Mouse (Mus musculus) liver, adult 2 months (tissue): ENCODE results near the gene Psme1. TPM values are rescaled to one million over a fixed set of nuclear protein-coding genes. Genes with fewer than 3 reads are reported as not detected.

Source experiments
- DNase-seq: peaks from one replicate; pipeline ENCODE4 v3.0.0-alpha.2; 2011; ENCODE audit warnings: low read depth, low spot score; ENCODE audit errors: extremely low read depth
- H3K27ac ChIP-seq: fragments of 200-500 bp; replicated peaks from 2 replicates; pipeline ENCODE4 v1.5.1; 2012; ENCODE audit warnings: low read depth, mild to moderate bottlenecking, control low read depth, inconsistent platforms, low read length; ENCODE audit not compliant: insufficient read depth
- H3K27me3 ChIP-seq: fragments of 200-500 bp; 2 replicates; pipeline ENCODE4 v1.6.1; 2012; ENCODE audit warnings: mild to moderate bottlenecking, moderate library complexity, low read length, inconsistent platforms; ENCODE audit not compliant: control insufficient read depth, insufficient read depth
- H3K36me3 ChIP-seq: fragments of 200-500 bp; 2 replicates; pipeline ENCODE4 v1.6.1; 2012; ENCODE audit warnings: low read length, inconsistent platforms; ENCODE audit not compliant: control insufficient read depth, insufficient read depth
- H3K4me1 ChIP-seq: fragments of 200-500 bp; 2 replicates; pipeline ENCODE4 v1.6.1; 2011; ENCODE audit warnings: low read length; ENCODE audit not compliant: control insufficient read depth, insufficient read depth
- H3K4me3 ChIP-seq: fragments of 200-500 bp; 2 replicates; pipeline ENCODE4 v1.5.1; 2011; ENCODE audit warnings: low read depth, mild to moderate bottlenecking, control low read depth, low read length, moderate library complexity; ENCODE audit not compliant: insufficient read depth
- H3K79me2 ChIP-seq: fragments of 200-500 bp; 2 replicates; pipeline ENCODE4 v1.6.1; 2012; ENCODE audit warnings: inconsistent platforms, mild to moderate bottlenecking, low read length, moderate library complexity; ENCODE audit not compliant: control insufficient read depth, insufficient read depth
- H3K9ac ChIP-seq: fragments of 200-500 bp; 2 replicates; pipeline ENCODE4 v1.6.1; 2012; ENCODE audit warnings: low read depth, mild to moderate bottlenecking, control low read depth, inconsistent platforms, low read length
- CTCF ChIP-seq: fragments of 200-500 bp; IDR thresholded peaks from 2 replicates; pipeline ENCODE4 v1.5.1; 2011; ENCODE audit warnings: low read depth, low read length, control low read depth
- POLR2A ChIP-seq: fragments of 200-500 bp; IDR thresholded peaks from 2 replicates; pipeline ENCODE4 v1.6.1; 2011; ENCODE audit warnings: low read length, control low read depth; ENCODE audit not compliant: insufficient read depth; ENCODE audit errors: extremely low read depth
- WGBS: fragments of 180-500 bp; shearing (Covaris S2); methylation state at CpG from one replicate; pipeline ENCODE4 v1.1.7; 2018; 5-methylcytosine and 5-hydroxymethylcytosine counted together
- polyA plus RNA-seq: library from polyadenylated mRNA; depleted of rRNA; stranded (reverse); fragments of >200 nt; gene quantifications from 2 replicates; pipeline ENCODE4 v1.2.3, GENCODE M21; 2012
- total RNA-seq: library from RNA; depleted of rRNA; stranded (reverse); fragments of >200 nt; gene quantifications from 2 replicates; pipeline ENCODE4 v1.2.3, GENCODE M21; 2014

Gene Psme1
- total and polyA plus RNA-seq, 2 experiments: 59.9 to 94.2 TPM

GRCm38 (mm10) chr14:55575302-55575701 lies 2.6 kb upstream of the Psme1 start, which contains the start of gene Fitm1:
Fitm1 (plus strand) TSS chr14:55575617.
- TF ChIP-seq CTCF (no peak), POLR2A (no peak)
- WGBS: 47% methylated on average over 8 of the region's 8 CpGs
- H3K4me3 ChIP-seq: peak within 1 kb of the TSS; percentile 45
- DNase-seq: peak; percentile 45
- H3K4me1 ChIP-seq: peaks cover 2% of the 10 kb centered on the region
- peaks cover under 1% of the 10 kb centered on the region; the same call in 1 of the 2 replicates for H3K36me3 ChIP-seq
- H3K79me2 ChIP-seq: 0 out of 2 replicates have a peak, but pooled peaks cover 8% of the 10 kb centered on the region
- H3K27me3 ChIP-seq: no peaks in the 10 kb centered on the region
- H3K27ac ChIP-seq: peak within 1 kb of the TSS; percentile 85
- peak within 1 kb of the TSS; percentile 49 for H3K9ac ChIP-seq

DNA sequence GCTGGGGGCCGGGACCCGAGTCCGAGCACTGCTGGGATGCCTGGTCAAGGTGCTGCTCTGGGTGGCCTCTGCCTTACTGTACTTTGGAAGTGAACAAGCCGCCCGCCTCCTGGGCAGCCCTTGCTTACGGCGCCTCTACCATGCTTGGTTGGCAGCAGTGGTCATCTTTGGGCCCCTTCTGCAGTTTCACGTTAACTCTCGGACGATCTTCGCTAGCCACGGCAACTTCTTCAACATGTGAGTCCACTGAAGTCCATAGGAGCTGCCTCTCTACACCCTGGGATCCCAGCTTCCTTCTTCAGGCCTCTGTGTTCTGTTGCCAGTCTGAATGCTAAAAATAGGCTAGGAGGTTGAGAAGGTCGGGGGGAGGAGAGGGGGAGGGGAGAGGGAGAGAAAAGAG lies 2.2 kb upstream of the Psme1 start:
- TF ChIP-seq POLR2A (no peak), CTCF (no peak)
- peaks cover 5% of the 10 kb centered on the region; the same call in 1 of the 2 replicates for H3K36me3 ChIP-seq
- H3K4me3 ChIP-seq: peak overlapping the region; percentile 45
- peak overlapping the region; percentile 49 for H3K9ac ChIP-seq
- 49% methylated on average over 13 of the region's 13 CpGs for WGBS
- H3K79me2 ChIP-seq: 0 out of 2 replicates have a peak, but pooled peaks cover 9% of the 10 kb centered on the region
- DNase-seq: peak; percentile 69
- H3K4me1 ChIP-seq: peaks cover 2% of the 10 kb centered on the region
- H3K27me3 ChIP-seq: no peaks in the 10 kb centered on the region
- H3K27ac ChIP-seq: peak overlapping the region; percentile 85

DNA sequence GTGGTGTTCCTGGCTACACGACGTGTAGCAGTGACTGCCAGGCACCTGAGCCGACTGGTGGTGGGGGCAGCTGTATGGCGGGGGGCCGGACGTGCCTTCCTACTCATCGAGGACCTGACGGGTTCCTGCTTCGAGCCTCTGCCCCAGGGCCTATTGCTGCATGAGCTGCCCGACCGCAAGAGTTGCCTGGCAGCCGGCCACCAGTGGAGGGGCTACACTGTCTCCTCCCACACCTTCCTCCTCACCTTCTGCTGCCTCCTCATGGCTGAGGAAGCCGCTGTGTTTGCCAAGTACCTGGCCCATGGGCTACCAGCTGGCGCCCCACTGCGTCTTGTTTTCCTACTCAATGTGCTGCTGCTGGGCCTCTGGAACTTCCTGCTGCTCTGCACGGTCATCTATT lies 1.5 kb upstream of the Psme1 start:
- 86% methylated on average over 16 of the region's 16 CpGs for WGBS
- no peak for DNase-seq

GRCm38 (mm10) chr14:55578668-55579269 lies 846 bp downstream of the Psme1 start:
- peak; percentile 63 for DNase-seq
- peak overlapping the region; percentile 89 for H3K9ac ChIP-seq
- H3K36me3 ChIP-seq: peaks cover 10% of the 10 kb centered on the region; the same call in 1 of the 2 replicates
- TF ChIP-seq CTCF (no peak), POLR2A (no peak)
- WGBS: 10% methylated on average over 6 of the region's 6 CpGs
- peaks cover 2% of the 10 kb centered on the region for H3K4me1 ChIP-seq
- H3K79me2 ChIP-seq: 0 out of 2 replicates have a peak, but pooled peaks cover 9% of the 10 kb centered on the region
- no peaks in the 10 kb centered on the region for H3K27me3 ChIP-seq
- peak overlapping the region; percentile 81 for H3K4me3 ChIP-seq
- H3K27ac ChIP-seq: peak overlapping the region; percentile 89

More for the DNA sequence above, 1.5 kb upstream of the Psme1 start:
- peak overlapping the region; percentile 85; the same call in 1 of the 2 replicates for H3K27ac ChIP-seq
- TF ChIP-seq POLR2A (no peak), CTCF (no peak)
- H3K27me3 ChIP-seq: no peaks in the 10 kb centered on the region
- H3K4me1 ChIP-seq: peaks cover 2% of the 10 kb centered on the region
- H3K79me2 ChIP-seq: 0 out of 2 replicates have a peak, but pooled peaks cover 9% of the 10 kb centered on the region
- H3K36me3 ChIP-seq: peaks cover 7% of the 10 kb centered on the region; the same call in 1 of the 2 replicates
- H3K9ac ChIP-seq: peak overlapping the region; percentile 17; the same call in 1 of the 2 replicates
- H3K4me3 ChIP-seq: peak overlapping the region; percentile 37; the same call in 1 of the 2 replicates

GRCm38 (mm10) chr14:55579511-55580496 lies 1.9 kb downstream of the Psme1 start:
- DNase-seq: no peak
- Histone ChIP-seq H3K4me1 (peaks cover 2% of the 10 kb centered on the region), H3K36me3 (peaks cover 10% of the 10 kb centered on the region; the same call in 1 of the 2 replicates), H3K4me3 (no peak overlapping the region), H3K27ac (no peak overlapping the region), H3K27me3 (no peaks in the 10 kb centered on the region), H3K9ac (no peak overlapping the region), H3K79me2 (0 out of 2 replicates have a peak, but pooled peaks cover 9% of the 10 kb centered on the region)
- TF ChIP-seq POLR2A: no peak
- TF ChIP-seq CTCF: no peak
- 93% methylated on average over 23 of the region's 23 CpGs for WGBS
